Mouse (Mus musculus) hematopoietic stem cell, adult 5-6 weeks (primary cell): ENCODE measurements around the gene Madd. TPM values are rescaled to one million over a fixed set of nuclear protein-coding genes. Genes with fewer than 3 reads are reported as not detected.
A peak's percentile ranks its signal among the peaks of the same experiment; 100 is the strongest.

Source experiments
- ATAC-seq, 2 experiments: fragments of 125-278 bp in 1 of 2; replicated peaks in 1 of 2; 2 replicates each; pipeline ENCODE4 v1.8.0; 2016 to 2017; ENCODE audit warnings: inconsistent platforms in 2 of 2, mild to moderate bottlenecking in 2 of 2, moderate number of reproducible peaks in 2 of 2, low read depth in 1 of 2, moderate TSS enrichment in 1 of 2; ENCODE audit not compliant: low FRiP score in 2 of 2, poor library complexity in 2 of 2, severe bottlenecking in 2 of 2, insufficient read depth in 1 of 2, low TSS enrichment in 1 of 2
- total RNA-seq: library from RNA; stranded (forward); fragments of 172-1452, 232-1000 nt; gene quantifications from 2 replicates; pipeline ENCODE4 v1.2.3, GENCODE M21; 2017

Gene Madd
- total RNA-seq, 1 experiment from 2014 or later: 41.4 TPM

- ATAC-seq: peak in 1 of 2 experiments; percentile 10; a peak in 1 of 4 replicates
Observed at GRCm38 (mm10) chr2:91182016-91182404, 1.6 kb downstream of the Madd start.

- no peak for ATAC-seq
Observed at GRCm38 (mm10) chr2:91180706-91181105, 2.9 kb downstream of the Madd start.

DNA sequence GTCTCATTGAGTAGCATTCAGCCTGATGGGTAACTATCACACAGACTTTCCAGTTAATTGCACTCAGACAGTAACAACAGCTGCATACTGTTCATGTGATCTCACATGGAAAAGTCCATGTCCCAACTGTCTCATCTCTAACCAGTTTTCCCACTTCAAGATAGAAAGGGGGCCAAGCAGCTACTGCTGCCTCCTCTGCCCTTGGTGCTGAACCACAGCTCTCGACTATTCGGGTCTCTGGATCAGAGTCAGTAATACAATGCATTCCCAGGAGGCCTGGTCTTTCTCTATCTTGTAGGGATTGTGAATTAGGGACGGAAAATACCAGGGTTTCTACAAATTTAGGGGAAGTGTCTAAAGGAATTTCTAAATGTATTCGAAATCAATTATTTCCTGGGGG, 3.8 kb downstream of the Madd start:
- ATAC-seq: no peak

DNA sequence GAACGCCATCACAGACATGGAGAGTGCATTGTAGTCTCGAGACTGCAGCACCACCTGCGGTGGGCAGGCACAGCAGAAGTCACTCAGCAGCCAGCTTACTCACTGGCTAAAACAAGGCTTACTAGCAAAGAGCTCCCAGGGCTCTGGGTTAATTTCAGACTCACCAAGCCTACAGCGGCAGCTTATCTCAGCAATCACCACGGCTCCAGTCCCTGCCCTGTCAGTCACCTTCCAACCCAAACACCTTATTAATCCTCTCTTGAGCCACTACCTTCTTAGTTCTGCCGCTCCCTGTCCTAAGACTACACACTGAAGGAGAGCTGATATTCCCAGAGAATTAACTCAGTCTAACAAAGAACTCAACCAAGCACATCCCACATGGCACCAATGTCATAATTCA, 7.4 kb downstream of the Madd start:
- ATAC-seq: no peak

DNA sequence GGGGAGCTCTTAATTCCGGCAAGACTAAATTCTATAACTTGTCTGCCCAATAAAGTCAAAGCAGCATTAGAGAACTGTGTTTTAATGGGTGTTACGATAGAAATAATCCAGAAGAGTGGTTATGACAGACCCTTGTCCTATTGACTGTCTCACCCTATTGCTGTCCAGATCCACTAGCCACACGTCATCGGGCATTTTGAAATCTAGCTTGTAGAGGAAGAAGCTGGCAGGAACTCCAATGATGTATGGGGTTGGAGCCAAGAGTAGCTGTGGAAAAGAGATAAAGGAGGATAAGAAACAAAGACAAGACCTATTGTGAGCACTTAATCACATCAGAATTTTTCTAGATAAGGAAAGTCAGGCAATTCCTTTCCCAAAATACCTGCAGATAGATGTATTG, 8.1 kb downstream of the Madd start:
- ATAC-seq: no peak

DNA sequence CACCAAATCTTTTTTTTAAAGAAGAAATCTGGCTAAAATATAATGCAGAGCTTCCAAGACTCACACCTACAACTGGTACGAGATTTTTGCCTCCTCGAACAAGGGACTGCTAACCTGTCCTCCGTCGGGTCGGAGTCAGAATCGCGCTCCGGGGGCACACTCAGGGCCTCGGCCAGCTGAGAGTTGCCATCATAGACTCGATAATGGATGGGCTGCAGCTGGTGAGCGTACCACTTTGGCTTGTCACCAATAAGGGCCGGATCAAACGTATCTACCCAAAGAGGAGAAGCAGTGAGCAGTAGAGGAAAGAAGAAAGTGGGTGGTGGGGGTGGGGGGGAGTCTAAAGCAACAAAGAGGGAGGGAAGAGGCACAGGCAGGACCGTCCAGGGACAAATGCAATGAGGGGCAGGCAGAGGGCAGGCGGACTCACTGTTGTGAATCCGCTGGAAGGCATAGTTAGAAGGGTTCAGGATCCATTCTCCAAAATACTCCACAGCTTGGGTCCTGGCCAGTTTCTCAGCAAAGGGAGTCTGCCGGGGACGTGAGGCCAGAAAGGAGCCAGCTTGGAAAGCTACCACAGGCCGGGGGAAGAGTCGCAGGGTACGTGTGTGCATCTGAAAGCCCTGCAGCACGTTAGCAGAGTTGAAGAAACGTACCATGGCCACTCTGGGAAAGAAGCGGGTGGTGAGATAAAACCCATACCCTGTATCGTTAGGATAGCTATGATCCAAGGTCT, 13.9 kb downstream of the Madd start:
- no peak for ATAC-seq

DNA sequence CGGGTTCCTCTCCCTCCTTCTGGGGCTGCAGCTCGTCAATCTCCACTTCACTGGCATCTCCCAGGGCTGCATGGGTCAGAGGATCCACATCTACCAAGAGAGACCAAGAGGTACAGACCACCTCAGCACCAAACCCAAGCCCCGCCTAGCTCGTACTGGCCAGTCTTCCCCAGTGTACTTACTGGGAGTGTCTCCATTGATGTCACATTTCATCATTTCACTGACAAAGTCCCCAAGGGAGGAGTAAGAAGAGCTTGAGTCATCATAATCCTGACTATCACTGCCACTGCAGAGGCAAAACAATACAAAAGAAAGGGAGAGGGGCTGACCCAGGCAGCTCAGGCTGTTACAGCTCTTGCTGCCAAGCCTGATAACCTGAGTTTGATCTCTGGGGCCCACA, 16.0 kb downstream of the Madd start:
- no peak for ATAC-seq

DNA sequence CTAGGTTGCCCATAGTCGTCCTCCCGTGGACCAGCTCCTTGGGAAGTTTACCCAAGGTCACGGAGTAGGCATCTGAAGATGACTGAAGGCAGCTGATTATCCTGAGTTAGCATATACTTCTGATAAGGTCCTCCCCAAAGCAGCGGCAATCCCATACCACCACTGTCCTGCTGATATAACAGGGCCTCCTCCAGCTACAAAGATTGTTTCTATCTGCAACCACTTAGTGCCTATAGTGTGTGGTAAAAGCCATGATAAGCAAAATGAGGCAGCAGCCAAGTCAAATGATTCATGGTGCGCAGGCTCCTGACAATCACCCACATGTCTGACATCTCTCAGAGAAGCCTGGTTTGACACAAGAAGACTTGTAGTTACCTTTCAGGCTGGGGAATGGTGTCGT, 18.6 kb downstream of the Madd start:
- no peak for ATAC-seq

- 0 out of 4 replicates have a peak, but pooled peaks of 1 of the 2 experiments have one; percentile 3 for ATAC-seq
Observed at GRCm38 (mm10) chr2:91163532-91163931, 20.1 kb downstream of the Madd start.

- ATAC-seq: no peak
Observed at GRCm38 (mm10) chr2:91162952-91163351, 20.7 kb downstream of the Madd start.

DNA sequence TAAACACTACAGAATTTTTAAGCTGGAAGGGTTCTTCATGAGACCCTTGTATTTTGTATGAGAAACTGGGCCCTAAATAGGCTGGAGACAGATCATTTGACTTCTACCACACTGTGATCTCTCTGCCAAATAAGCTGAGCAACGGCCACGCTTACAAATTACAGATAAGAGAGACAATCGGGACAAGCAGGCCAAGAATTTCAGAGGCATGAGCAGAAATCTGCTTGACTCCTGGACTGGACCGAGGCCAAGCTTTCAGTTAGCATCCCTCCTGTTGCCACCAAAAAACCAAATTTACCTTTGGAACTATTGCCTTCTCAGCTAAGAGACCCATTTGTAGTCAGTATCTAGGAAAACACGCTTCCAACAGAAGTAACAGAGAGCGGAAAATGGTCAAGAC, 23.0 kb downstream of the Madd start:
- no peak for ATAC-seq

GRCm38 (mm10) chr2:91157002-91157752, 26.5 kb downstream of the Madd start:
- ATAC-seq: no peak

- ATAC-seq: no peak
Observed at GRCm38 (mm10) chr2:91154091-91154490, 29.5 kb downstream of the Madd start.

GRCm38 (mm10) chr2:91152885-91153377, 30.7 kb downstream of the Madd start:
- no peak for ATAC-seq

DNA sequence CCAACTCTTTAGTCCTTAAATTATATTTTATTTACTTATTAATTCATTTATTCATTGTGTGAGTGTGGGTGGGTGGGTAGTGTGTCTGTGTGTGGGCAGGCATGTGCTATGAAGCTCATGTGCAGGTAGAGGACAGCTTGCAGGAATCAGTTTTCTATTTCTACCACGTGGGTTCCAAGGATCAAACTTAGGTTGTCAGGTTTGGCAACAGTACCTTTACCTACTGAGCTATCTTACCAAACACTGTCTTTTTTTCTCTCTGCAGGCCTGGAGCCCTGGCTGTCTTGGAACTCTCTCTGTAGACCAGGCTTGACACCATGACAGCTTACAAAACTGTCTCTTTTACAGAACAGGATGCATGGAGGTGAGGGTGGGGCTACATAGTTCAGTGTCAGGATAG, 32.3 kb downstream of the Madd start:
- no peak for ATAC-seq

DNA sequence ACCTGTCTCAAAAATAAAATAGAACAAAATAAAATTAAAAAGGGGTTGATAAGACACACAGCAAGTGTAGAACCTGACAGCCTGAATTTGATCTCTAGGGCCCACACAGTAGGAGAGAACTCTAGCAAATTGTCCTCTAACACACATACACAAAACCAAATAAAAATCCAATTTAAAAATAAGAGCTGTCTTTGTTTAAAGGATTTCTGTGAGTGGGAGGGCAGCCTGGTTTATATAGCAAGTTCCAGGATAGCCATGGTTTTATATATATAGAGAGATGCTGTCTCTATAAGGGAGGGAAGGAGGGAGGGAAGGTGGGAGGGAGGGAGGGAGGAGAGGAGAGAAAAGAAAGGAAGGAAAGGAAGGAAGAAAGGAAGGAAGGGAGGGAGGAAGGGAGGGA, 35.5 kb downstream of the Madd start:
- ATAC-seq: no peak

GRCm38 (mm10) chr2:91143401-91143800, 40.2 kb downstream of the Madd start:
- ATAC-seq: no peak

DNA sequence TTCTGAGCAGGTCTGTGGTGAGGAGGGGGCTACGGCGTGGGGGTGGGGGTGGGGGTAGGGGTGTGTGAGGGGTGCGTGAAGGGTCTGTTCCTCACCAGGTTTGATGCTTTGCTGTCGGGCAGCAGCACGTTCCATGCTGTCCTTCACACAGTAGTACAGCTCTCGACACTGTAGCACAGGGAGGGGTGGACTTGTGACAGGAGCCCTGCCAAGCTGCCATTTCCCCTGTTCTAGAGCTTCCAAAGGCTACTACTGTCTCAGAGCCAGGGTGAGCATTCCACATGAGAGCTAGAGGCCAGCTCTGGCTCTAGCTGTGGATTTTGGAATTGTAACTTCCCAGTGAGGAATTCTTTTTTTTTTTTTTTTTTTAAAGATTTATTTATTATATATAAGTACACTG, 40.7 kb downstream of the Madd start:
- no peak for ATAC-seq

DNA sequence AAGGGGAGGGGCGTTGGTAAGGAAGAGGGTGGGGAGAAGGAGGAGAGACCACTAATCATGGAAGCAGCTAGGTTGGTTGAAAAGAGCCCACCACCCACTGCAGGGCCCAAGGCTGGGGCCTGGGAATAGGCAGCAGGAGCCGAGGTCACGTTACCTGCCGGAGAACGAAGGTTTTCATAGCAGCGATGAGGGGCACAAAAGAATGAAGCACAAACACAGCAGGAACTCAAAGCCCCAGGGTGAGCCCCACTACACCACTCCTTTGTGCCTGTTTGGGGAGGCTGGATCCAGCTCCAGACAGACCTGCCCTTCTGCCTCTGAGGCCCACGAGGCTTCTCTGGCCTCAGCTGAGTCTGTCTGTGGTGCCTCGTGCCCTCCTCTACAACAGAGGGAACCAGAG, 43.9 kb downstream of the Madd start:
- ATAC-seq: no peak
